Mouse (Mus musculus): ENCODE results near the gene Kifc3.
"Not testable (repeated sequence)": the region's sequence is repeated elsewhere in the genome, so short reads cannot be mapped to it uniquely, and the experiment has no call there.

Kifc3 gene

GRCm38 (mm10) chr8:95202649-95203275, at the start of gene Kifc3:
Gene Kifc3 (minus strand): TSS chr8:95202812.
- DNase-seq (ENCODE audit: low spot score) = peak; percentile 52

GRCm38 (mm10) chr8:95252056-95252455, 49.4 kb upstream of the Kifc3 start:
- no peak for DNase-seq (ENCODE audit: low spot score)

- DNase-seq (ENCODE audit: low spot score) = no peak
These were observed 47.2 kb upstream of the Kifc3 start for GRCm38 (mm10) chr8:95249847-95250246.

GRCm38 (mm10) chr8:95247277-95247676, 44.7 kb upstream of the Kifc3 start:
- DNase-seq (ENCODE audit: low spot score) = no peak

- DNase-seq (ENCODE audit: low spot score) = no peak
These were observed 42.6 kb upstream of the Kifc3 start for GRCm38 (mm10) chr8:95245180-95245579.

GRCm38 (mm10) chr8:95243853-95244252, 41.2 kb upstream of the Kifc3 start:
- DNase-seq (ENCODE audit: low spot score) = no peak

- DNase-seq (ENCODE audit: low spot score) = no peak
These were observed 40.4 kb upstream of the Kifc3 start for GRCm38 (mm10) chr8:95242826-95243571.

- DNase-seq (ENCODE audit: low spot score) = no peak
These were observed 39.6 kb upstream of the Kifc3 start for GRCm38 (mm10) chr8:95242099-95242825.

GRCm38 (mm10) chr8:95235683-95236082, 33.1 kb upstream of the Kifc3 start:
- DNase-seq (ENCODE audit: low spot score) = peak; percentile 69

GRCm38 (mm10) chr8:95230086-95230485, 27.5 kb upstream of the Kifc3 start:
- not testable (repeated sequence) for DNase-seq (ENCODE audit: low spot score)

- no peak for DNase-seq (ENCODE audit: low spot score)
These were observed 24.5 kb upstream of the Kifc3 start for GRCm38 (mm10) chr8:95227151-95227468.

GRCm38 (mm10) chr8:95226251-95227150, 23.9 kb upstream of the Kifc3 start:
- no peak for DNase-seq (ENCODE audit: low spot score)

GRCm38 (mm10) chr8:95223969-95224368, 21.4 kb upstream of the Kifc3 start:
- DNase-seq (ENCODE audit: low spot score) = no peak

- no peak for DNase-seq (ENCODE audit: low spot score)
These were observed 18.4 kb upstream of the Kifc3 start for GRCm38 (mm10) chr8:95221045-95221444.

- DNase-seq (ENCODE audit: low spot score) = no peak
These were observed 18.0 kb upstream of the Kifc3 start for GRCm38 (mm10) chr8:95220571-95220998.

- no peak for DNase-seq (ENCODE audit: low spot score)
These were observed 17.0 kb upstream of the Kifc3 start for GRCm38 (mm10) chr8:95219623-95220022.

- DNase-seq (ENCODE audit: low spot score) = no peak
These were observed 13.2 kb upstream of the Kifc3 start for GRCm38 (mm10) chr8:95215709-95216360.

GRCm38 (mm10) chr8:95209924-95210323, 7.3 kb upstream of the Kifc3 start:
- no peak for DNase-seq (ENCODE audit: low spot score)

GRCm38 (mm10) chr8:95205946-95206345, 3.3 kb upstream of the Kifc3 start:
- DNase-seq (ENCODE audit: low spot score) = no peak

- DNase-seq (ENCODE audit: low spot score) = peak; percentile 76
These were observed 1.4 kb upstream of the Kifc3 start for GRCm38 (mm10) chr8:95204039-95204380.

- no peak for DNase-seq (ENCODE audit: low spot score)
These were observed 870 bp upstream of the Kifc3 start for GRCm38 (mm10) chr8:95203326-95204038.
